Mouse (Mus musculus) olfactory bulb, adult 2 months (tissue): ENCODE measurements around the gene Erc1.

Experiments used
- CTCF ChIP-seq: fragments of 200-500 bp; IDR thresholded peaks from 2 replicates; pipeline ENCODE4 v1.5.1; 2012; ENCODE audit warnings: low read depth, mild to moderate bottlenecking, low read length, moderate library complexity; ENCODE audit not compliant: insufficient read depth
- POLR2A ChIP-seq: fragments of 200-500 bp; IDR thresholded peaks from 2 replicates; pipeline ENCODE4 v1.6.1; 2012; ENCODE audit warnings: mild to moderate bottlenecking, low read depth, low read length, moderate library complexity; ENCODE audit not compliant: insufficient read depth

DNA sequence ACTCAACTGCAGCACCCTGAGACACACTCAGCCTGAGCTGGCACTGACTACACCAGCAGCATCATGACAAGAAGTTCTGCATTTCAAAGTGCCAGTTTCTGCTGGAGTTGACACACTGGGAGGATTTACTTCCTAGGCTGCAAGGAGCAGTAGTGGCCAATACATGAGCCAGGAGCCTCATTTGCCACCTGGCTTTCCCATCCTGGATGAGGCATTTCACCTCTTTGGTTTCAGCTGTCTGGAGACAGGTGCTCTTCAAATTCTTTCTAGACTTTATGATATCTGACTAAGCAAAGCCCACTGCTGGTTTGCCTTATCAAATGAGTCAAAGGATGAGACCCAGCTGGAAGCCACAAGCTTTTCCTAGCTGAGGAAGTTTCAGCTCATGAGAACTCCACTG lies 260.5 kb downstream of the Erc1 start:
- no peak for TF ChIP-seq CTCF
- no peak for TF ChIP-seq POLR2A
